Mouse (Mus musculus): ENCODE data around the gene Pomgnt2.
A peak's percentile ranks its signal among the peaks of the same experiment; 100 is the strongest.
"Not testable (repeated sequence)": the region's sequence is repeated elsewhere in the genome, so short reads cannot be mapped to it uniquely, and the experiment has no call there.

The Pomgnt2 gene

DNA sequence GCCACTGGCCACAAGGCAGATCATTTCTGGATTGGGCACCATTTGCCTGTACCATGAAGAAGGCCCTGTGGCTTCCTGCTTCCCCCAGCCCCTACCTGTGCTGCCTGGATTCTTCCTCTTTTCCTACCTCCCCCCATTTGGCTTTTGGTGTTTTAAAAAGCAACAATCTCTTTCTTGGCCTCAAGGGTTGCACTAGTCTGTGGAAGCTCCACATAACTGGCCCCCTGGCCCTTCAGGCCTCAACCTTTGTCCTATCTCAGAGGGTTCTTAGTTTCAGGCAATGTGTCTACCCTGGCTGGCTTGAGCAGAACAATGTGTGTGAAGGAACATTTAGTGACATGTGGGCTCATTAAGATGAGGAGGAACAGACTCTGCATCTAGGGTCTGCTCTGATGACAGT is at the start of gene Pomgnt2:
Gene Pomgnt2, minus strand, starts transcription at position 101 of the 400 bp plus-strand sequence.
- DNase-seq (ENCODE audit: low spot score), result no peak

DNA sequence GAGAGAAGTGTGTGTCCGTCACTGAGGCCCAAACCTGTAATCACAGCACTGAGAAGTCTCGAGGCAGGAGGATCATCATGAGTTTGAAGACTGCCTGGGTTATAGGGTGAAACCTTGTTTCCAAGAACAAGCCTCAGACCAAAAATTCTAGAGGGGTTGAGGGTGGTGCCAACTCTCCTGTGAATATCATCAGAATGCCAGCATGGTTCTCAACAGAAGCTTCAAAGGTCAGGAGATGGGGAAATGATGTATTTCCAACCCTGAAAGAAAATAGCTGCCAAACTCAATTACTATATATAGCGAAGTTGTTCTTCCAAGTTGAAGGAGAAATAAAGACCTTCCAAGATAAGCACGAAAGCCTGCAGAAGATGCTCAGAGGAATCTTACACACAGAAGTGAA is 42.9 kb upstream of the Pomgnt2 start:
- DNase-seq (ENCODE audit: low spot score), result no peak

DNA sequence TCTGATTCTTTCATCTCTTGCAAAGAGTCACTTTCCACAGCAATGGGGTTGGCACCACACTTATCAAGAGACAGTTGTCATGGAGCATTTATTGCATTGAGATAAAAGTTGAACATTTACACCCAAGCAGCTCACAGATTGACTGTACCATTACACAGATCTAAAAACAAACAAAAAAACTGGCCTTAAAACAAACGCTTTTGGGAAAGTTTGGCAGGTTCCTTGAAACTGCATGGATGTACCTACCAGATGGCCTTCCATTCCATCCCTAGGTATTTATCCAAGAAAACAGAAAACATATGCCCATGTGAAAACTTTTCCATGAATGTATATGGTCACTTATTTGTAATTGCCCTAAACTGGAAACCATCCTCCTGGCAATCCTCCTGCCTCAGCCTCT is 41.7 kb upstream of the Pomgnt2 start:
- DNase-seq (ENCODE audit: low spot score), result no peak

DNA sequence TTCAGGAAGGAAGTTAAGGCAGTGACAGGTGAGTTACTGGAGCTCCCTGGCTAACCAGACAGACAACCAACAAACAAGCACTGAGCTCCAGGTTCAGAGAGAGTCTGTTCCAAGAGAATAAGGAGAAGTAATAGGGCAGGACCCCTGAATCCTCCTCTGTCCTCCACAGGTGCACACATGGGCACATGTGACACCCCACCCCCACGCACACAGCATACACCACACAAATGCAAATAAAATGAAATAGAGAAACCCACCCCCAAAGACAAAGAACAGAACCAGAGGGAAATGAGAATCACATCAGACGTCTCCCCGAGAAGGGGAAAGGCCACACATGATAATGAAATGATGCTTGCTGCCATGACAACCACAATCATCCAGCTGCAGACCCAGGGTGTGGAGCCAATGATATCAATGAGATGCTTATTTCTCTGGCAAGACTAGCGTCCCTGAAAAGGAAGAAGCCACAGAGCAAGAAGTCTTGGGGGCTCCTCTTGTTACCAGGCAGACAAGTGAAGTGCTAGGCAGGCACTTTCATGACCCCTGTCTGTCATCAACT is 39.7 kb upstream of the Pomgnt2 start:
- DNase-seq (ENCODE audit: low spot score), result no peak

DNA sequence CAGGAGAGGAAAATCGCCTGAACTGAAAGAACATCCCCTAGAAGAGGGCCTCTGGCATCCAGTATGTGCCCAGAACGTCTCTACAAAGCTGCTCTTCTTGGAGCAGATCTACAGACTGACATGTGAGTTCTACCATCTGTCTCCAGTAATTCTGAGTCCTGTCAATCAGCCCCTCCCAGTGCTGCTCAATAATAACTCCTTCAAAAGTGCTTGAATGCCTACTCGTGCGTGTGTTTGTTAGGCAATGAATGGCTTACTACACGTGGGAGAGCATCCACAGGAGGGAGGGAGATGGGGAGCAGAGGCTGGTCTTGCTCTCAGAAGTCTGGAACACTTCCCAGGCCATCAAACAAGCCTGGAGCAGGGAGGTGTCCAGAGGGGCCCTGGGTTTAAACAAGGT is 38.9 kb upstream of the Pomgnt2 start:
- no peak for DNase-seq (ENCODE audit: low spot score)

DNA sequence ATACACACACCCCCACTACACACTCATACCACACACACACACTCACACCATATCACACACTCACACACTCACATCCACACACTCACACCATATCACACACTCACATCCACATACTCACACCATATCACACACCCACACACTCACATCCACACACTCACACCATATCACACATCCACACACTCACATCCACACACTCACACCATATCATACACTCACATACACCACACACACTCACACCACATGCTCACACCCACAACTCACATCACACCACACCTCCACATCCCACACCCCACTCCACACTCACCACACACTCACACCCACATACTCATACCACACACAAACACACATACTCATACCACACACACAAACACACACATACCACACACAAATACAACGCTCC is 38.0 kb upstream of the Pomgnt2 start:
- no peak for DNase-seq (ENCODE audit: low spot score)

DNA sequence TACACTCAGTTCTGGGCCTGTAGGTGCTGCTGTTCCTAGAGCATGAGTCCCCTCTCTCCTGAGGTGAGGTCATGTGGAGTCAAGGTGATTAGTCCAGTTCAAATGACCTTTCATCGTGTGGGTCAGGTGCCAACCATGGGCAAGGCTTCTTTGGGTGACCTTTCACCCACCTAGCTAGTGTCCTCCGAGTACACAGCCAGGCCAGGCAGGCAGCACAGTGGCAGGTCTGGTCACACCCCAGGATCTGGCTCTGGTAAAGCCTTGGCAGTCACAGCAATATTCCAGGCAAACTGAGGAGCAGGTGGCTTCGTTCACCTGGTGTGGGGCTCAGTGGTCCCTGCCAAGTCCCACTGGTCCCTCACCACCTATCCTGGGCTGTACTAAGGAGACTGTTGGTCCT is 35.2 kb upstream of the Pomgnt2 start:
- DNase-seq (ENCODE audit: low spot score), result no peak

DNA sequence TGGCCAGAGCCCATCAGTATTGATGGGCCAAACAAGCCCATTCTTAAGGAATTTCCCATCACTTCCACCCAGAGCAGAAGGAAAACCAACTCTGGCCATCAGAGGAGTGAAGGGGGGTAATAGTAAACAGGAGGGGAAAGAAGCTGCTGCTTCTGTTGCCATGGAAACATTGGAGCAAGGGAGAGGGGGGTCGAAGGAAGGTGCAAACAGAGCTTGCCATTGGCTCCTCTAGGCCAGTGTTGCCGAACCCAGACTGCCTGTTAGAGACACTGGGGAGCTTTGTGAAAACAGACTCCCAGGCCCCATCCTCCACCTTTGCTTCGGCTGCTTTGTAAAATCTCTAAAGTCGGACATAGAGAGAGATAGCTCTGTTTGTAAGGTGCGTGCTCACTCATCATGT is 33.8 kb upstream of the Pomgnt2 start:
- no peak for DNase-seq (ENCODE audit: low spot score)

DNA sequence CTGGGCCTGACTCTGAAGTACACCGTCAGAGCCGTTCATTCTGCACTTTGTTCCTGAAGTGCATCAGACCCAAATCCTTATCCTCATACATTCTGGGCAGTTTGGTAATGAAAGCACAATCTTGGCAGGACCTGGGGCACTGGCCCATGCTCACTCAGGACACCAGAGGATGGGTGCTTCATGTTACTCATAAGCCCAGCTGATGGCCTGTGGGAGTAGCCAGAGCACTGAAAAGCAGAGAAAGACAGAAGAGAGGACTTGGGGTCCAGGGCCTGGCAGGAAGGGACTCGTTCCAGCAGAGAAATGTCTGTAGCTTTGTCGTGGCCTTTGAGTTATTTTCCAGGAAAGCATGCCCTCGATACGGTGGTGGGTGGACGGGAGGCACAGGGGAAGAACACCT is 32.9 kb upstream of the Pomgnt2 start:
- DNase-seq (ENCODE audit: low spot score), result no peak

DNA sequence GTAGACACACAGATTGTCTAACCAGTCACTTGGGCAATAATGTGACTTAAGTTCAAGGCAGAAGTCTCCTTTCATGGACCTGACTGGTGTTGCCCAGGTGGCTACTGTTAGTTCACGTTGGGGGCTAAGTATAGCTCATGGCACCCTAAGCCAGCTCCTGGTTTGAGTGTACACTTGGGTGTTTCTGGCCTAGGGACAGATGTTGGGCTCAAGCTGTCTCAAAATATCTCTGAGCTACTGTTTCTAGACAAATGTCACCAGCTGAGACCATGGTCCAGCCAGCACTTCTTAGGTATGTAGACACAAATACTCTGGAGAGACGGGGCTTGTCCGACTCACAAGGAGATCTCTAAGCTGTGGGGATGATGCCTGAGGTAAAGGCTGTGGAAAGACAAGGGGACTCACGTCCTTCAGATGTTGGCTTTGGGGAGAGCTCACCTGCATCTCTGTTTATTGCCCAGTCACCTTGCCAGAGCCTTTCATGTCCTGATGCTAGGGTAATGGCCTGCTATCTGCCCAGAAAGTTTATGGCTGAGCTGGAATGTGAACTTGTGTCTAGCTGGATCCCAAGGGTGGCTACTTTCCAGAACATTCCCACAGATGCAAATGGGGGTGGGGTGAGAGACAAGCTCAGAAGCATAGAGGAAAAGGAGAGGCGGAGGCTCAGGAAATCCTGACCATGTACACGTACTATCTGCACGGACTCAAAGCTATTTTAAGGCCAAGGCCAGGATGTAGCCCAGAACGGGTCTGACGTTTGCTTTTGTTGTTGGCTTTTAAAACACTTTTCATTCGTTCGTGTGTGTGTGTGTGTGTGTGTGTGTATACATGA is 31.2 kb upstream of the Pomgnt2 start:
- no peak for DNase-seq (ENCODE audit: low spot score)

DNA sequence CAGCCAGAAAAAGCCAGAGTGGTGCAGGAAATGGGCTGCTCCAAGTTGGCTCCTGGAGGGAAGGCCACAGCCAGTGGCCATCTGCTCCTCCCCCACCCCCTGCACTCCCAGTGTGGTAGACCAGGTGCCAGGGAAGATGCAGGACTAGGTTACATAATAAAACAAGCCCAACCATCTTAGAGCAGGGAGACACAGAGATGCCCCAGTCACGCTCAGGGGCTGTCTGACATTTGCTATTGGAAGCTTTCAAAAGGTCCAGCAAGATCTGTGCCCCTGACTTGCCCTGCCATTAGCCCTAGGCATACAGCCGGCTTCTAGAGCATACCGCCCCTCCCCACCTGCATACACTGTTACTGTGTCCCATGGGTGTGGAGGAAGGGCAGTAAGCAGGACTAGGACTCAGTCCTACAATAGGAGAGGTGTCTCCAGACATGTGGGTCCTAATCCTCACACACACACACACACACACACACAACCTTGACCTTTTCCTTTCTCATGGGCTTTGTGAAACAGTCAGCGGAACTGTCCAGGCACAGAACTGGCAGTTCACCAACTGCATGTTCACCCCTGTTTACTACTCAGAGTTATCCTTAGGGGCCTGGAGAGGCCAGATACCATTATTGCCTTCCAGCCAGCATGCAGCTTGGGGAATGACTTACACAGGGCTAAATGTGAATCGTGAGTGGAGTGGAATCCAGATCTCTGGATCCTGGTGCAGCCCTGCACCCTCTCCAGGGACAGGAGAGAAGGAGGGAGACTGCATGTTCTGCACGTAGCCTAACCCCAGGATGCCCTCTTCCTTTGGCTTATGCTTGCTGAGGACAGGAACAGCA is 30.4 kb upstream of the Pomgnt2 start:
- DNase-seq (ENCODE audit: low spot score), result no peak

DNA sequence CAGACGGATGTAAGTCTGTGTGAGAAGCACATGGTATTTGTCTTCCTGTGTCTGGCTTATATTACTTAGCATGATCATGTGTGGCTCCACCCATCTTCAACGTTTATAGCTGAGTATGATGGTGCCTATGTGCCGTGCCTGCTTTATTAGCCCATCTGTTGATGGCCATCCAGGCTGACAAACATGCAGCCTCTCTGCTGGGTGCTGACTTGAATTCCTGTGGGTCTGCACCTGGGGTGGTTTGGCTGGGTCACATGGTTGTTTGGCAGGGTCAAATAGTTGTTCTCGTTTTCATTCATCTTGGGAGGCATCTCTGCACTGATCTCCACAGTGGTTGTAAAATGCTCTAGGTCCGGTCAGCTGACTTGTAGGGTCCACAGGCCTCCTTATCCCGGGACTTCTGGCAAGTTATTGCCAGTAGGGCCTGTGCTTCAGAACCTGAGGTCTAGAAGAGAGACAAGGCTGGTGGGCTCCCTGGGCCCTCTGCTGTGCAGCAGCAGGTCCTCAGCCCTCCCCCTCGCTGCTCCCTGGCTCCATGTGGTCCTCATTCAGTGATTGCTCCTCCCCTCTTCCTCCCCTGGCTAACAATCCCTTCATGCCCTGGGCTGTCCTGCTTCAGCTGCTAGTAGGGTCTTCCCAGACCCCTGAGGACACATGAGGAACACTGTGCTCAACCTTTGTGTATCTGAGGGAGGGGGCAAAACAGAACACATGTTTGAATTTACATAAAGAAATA is 29.1 kb upstream of the Pomgnt2 start:
- peak; percentile 29 for DNase-seq (ENCODE audit: low spot score)

DNA sequence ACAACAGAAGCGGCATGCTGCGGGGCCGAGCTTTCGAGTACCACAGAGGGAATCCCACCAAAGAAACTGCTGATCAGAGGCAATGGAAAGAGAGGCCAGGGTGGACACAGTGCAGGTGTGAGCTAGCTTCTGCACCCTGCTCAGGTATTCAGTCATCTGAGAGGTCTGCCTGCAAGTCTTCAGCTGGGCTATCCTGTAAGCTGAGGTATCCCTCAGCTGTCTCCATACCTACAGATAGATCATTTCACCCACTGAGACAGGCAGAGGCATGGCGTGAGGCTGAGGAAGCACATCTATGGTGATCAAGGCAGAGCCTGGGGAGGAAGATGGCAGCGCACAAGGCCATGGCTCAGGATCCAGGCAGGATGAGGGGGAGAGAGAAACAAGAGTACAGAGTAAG is 27.5 kb upstream of the Pomgnt2 start:
- DNase-seq (ENCODE audit: low spot score), result no peak

DNA sequence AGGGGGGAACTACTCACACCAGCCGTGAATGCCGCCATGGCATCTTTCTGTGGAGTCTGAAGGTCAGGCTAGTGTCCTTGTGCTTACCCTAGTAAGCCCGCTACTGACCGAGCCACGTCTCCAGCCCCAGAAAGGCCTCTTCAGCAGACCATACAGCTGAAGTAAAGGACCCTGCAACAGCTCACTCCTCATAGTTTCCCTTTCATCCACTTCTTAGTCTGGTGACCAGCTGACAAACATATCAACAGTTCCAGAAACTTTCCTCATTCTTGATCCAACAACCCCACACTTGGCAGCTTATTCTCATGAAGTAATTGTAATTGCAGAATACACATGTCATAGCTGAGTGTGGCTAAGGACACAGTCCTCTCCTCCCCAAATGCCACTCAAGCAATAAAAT is 27.0 kb upstream of the Pomgnt2 start:
- no peak for DNase-seq (ENCODE audit: low spot score)

DNA sequence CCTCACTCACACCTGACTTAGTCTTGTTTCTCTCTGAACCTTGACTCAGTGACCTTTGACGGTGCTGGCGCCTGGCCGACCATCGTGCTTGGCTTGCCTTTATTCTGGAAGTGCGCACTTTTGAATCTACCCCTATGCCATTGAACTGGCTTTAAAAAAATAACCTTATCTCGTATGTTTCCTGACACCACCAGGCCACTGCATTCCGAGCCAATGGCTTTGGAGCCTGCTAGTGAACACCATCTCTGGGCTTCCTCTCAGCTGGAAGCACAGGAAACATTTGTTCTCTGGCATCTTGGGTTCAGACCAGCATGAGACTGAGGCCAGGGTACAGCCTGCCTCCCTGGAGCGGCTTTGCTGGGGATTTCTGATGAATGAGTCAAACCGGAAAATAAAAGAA is 25.9 kb upstream of the Pomgnt2 start:
- DNase-seq (ENCODE audit: low spot score), result no peak

DNA sequence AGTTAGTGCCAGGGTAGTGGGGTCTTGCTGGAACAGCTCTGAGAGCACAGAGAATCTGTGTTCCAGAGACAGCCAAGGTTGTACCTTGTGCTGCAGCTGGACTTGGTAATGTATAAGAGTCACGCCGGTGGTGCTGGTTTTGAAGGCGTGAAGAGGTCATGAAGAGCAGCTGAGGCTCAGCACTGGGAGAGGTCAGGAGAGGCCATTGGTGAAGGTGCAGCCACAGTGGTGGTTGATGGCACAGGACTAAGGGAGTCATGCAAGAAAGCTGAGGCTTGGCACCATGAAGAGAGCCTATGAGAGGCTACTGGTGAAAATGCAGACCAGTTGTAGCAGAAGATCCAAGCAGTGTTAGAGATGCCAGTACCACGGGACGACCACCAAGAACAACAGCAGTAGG is 24.7 kb upstream of the Pomgnt2 start:
- no peak for DNase-seq (ENCODE audit: low spot score)

DNA sequence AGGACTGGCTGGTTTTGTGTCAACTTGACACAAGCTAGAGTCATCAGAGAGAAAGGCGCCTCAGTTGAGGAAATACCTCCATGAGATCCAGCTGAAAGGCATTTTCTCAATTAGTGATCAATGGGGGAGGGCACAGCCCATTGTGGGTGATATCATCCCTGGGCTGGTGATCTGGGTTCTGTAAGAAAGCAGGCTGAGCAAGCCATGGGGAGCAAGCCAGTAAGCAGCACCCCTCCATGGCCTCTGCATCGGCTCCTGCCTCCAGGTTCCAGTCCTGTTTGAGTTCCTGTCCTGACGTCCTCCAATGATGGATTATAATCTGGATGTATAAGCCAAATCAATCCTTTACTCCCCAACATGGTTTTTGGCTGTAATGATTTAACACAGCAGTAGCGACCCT is 24.3 kb upstream of the Pomgnt2 start:
- DNase-seq (ENCODE audit: low spot score), result not testable (repeated sequence)

DNA sequence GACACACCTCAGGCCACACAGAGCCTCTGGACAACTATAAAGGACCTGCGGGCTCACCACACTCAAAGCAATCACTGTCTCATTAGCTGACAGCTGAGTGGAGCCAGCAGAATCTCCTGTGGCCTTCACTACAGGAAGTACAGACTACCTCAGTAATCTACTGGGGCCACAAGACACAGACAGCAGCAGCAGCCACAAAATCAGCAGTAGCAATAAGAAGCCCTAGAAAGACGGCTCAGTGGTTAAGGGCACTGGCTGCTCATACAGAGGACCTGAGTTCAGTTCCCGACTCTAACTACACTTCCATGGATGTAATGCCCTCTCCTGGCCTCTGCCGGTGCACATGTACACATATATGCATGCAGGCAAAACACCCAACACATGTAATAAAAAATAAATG is 23.4 kb upstream of the Pomgnt2 start:
- DNase-seq (ENCODE audit: low spot score), result no peak

DNA sequence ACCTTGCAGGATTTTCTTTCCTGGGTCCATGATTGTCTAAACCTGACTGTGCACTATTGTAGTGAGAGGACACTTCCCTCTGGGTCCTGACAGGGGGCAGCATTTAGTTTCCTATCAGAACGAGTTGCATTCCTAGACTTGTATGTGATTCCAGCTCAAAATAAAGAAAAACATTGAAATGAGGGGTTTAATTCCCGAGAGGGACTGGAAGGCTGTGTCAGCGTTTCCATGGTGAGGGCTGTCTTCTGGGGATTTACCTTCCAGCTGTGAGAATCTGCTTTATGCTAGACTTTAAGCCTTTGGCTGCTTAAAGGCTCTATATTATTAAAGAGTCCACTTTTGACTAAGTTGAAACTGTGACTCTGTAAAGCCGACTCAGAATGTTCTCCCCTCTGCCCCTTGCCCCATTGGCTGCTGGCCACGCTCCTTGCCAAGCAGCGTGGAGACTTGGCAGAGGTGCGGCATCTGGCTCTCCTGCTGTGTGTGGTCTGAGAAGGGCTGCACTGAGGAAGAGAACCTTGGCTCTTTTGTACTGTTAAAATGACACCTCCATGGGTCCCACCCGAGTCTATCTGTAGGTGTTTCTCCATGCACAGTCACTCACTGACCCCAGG is 22.0 kb upstream of the Pomgnt2 start:
- peak; percentile 85 for DNase-seq (ENCODE audit: low spot score)

DNA sequence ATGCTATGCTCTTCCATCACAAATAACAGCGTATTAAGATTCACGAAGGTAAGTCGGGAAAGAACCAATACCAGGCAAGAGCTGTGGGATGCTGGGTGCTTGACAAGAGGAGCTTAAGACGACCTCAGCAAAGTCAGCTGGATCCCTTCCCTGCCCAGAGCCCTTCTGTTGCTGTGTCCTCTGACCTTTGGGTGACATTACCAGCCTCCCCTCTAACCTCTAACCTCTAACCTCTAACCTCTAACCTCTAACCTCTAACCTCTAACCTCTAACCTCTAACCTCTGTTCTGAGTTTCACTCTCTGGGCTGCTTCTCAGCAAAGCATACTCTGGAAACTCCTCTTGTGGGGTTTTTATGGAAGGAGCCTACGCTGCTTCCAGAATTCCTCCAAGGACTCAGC is 21.2 kb upstream of the Pomgnt2 start:
- no peak for DNase-seq (ENCODE audit: low spot score)

DNA sequence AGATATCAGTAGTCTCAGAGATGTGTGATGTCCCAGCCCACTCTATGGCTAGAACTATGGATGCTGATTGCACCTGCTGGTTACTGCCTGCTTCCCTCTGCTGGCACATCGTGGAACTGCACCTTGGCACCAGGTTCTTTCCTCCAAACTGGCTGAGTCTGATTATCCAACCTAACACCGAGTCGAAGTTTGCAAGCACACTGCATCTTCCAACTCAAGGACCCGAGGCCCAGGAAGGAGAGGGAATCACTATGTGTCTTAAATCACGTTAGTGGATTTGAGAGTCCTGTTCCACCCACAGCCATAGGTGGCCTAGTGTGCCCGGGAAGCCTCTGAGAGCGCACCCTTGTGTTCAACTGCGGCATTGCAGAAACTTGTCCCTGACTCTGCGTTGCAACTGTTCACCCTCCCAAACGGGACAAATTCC is 17.3 kb upstream of the Pomgnt2 start:
- DNase-seq (ENCODE audit: low spot score), result peak; percentile 81

DNA sequence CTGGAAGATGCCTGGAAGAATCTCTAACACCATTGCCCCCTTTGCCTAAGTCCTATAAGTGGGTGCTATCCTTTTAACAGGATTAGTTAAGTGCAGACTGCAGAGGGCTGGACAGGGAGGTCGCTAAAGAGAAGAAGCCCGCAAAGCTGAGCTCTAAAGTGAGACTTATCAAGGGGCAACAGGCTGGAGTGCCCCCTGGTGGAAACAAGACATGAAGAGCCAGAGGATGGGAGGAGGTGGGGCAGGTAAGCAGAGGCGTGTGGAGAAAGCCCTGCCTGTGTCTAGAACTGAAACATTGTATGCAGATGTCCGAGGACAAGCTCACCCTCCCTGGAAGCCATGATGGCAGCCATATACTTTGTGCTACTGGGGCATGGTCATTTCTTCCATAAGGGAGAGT is 16.7 kb upstream of the Pomgnt2 start:
- no peak for DNase-seq (ENCODE audit: low spot score)
